Mouse (Mus musculus): Measurements from ENCODE around the gene Gtpbp3. TPM values are rescaled to one million over a fixed set of nuclear protein-coding genes. Genes with fewer than 3 reads are reported as not detected.
"Not testable (repeated sequence)": the region's sequence is repeated elsewhere in the genome, so short reads cannot be mapped to it uniquely, and the experiment has no call there.

Gene Gtpbp3
- polyA plus RNA-seq, 1 experiment from 2014 or later: 6.8 TPM

DNA sequence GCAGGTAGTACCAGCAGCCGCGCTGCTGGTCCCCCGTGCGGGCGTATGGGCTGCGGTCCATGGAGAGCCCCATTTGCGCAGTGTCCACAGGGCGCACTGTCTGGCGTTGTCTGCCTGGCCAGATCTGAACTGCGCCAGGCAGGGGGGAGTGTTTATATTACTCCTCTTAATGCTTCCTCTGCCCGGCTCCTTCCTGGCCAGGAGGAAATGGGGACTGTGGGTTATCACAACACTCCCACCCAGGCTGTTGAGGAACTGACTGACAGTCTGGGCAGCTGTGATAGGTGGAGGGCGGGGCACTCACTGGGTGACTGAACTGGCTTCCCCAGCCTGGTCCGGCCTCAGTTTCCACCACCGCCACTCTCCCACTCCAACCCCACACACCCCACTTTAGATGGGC, 23.7 kb downstream of the Gtpbp3 start, which contains the start of gene Plvap:
TSS of gene Plvap (minus strand) at position 109 of the 400 bp plus-strand sequence.
- no peak within 1 kb of the TSS for H3K4me2 ChIP-seq (ENCODE audit: low read depth, low read length)
- H3K27ac ChIP-seq (replicated peaks; ENCODE audit: low read depth, low read length): no peak within 1 kb of the TSS
- no peaks in the 10 kb centered on the region for H3K4me1 ChIP-seq (ENCODE audit: control insufficient read depth, insufficient read depth, low read length)
- ATAC-seq (ENCODE audit: low read depth) (no peak), DNase-seq (ENCODE audit: low spot score) (no peak)
- no peaks in the 10 kb centered on the region for H3K9me3 ChIP-seq (ENCODE audit: control insufficient read depth, low read length)
- H3K9ac ChIP-seq (ENCODE audit: low read depth, low read length): no peak within 1 kb of the TSS
- H3K4me3 ChIP-seq (ENCODE audit: low read depth, low read length): peak within 1 kb of the TSS; percentile 10; the same call in 1 of the 2 replicates
- WGBS: 52% methylated on average over 14 of the region's 14 CpGs
- no peaks in the 10 kb centered on the region for H3K36me3 ChIP-seq (ENCODE audit: control insufficient read depth, insufficient read depth, low read length)
- H3K27me3 ChIP-seq (replicated peaks; ENCODE audit: control insufficient read depth, insufficient read depth, low read length): peaks cover 28% of the 10 kb centered on the region

DNA sequence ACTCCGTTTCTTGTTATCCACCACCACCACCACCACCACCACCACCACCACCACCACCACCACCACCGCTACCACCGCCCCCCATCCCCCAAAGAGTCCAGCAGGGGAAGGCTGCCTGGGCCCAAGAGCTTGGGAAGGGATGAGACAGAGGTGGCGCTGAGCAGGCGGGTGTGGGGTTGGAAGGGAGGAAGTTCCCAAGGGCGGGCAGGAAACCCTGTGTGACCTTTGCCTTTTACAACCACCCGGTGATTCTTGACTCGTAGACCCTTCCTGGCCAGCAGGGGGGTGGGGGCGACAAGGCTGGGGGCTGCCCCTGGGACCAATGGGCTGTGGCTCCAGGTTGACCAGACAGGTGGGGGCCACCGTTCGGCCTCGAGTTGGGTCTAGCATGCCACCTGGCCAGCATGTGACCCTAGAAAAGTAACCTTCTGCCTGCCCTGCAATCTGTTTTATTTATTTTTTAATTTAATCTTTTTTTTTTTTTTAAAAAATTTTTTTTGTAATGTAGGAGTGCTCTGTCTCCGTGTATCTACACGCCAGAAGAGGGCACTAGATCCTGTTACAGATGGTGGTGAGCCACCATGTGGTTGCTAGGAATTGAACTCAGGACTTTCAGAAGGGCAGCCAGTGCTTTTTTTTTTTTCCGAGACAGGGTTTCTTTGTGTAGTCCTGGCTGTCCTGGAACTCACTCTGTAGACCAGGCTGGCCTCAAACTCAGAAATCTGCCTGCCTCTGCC, 25.3 kb downstream of the Gtpbp3 start:
- no peaks in the 10 kb centered on the region for H3K9me3 ChIP-seq (ENCODE audit: control insufficient read depth, low read length)
- no peak overlapping the region for H3K4me2 ChIP-seq (ENCODE audit: low read depth, low read length)
- ATAC-seq (ENCODE audit: low read depth) (no peak), DNase-seq (ENCODE audit: low spot score) (no peak)
- H3K27me3 ChIP-seq (replicated peaks; ENCODE audit: control insufficient read depth, insufficient read depth, low read length): peaks cover 13% of the 10 kb centered on the region
- no peak overlapping the region for H3K27ac ChIP-seq (replicated peaks; ENCODE audit: low read depth, low read length)
- no peak overlapping the region for H3K9ac ChIP-seq (ENCODE audit: low read depth, low read length)
- no peak overlapping the region for H3K4me3 ChIP-seq (ENCODE audit: low read depth, low read length)
- H3K36me3 ChIP-seq (ENCODE audit: control insufficient read depth, insufficient read depth, low read length): no peaks in the 10 kb centered on the region
- WGBS: 55% methylated on average over 10 of the region's 15 CpGs
- H3K4me1 ChIP-seq (ENCODE audit: control insufficient read depth, insufficient read depth, low read length): no peaks in the 10 kb centered on the region

DNA sequence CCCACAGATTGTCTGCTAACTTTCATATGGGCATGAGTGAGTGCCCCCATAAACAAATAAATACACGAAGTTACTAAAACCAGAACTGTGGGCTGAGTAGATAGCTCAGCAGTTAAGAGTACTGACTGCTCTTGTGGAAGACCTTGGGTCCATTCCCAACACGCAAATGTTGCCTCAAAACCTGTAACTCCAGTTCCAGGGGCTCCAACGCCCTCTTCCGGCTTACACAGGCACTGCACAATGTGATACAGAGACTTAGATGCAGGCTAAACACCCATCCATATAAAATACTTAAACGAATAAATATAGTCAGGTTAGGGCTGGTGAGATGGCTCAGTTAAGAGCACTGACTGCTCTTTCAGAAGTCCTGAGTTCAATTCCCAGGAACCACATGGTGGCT, 27.1 kb downstream of the Gtpbp3 start:
- ATAC-seq (ENCODE audit: low read depth) (no peak), DNase-seq (ENCODE audit: low spot score) (no peak)
- no peak overlapping the region for H3K4me3 ChIP-seq (ENCODE audit: low read depth, low read length)
- no peak overlapping the region for H3K9ac ChIP-seq (ENCODE audit: low read depth, low read length)
- no peak overlapping the region for H3K4me2 ChIP-seq (ENCODE audit: low read depth, low read length)
- WGBS: 66% methylated on average over 5 of the region's 5 CpGs
- no peaks in the 10 kb centered on the region for H3K36me3 ChIP-seq (ENCODE audit: control insufficient read depth, insufficient read depth, low read length)
- H3K27ac ChIP-seq (replicated peaks; ENCODE audit: low read depth, low read length): no peak overlapping the region
- H3K4me1 ChIP-seq (ENCODE audit: control insufficient read depth, insufficient read depth, low read length): no peaks in the 10 kb centered on the region
- H3K9me3 ChIP-seq (ENCODE audit: control insufficient read depth, low read length): no peaks in the 10 kb centered on the region
- no peaks in the 10 kb centered on the region; the same call in 1 of the 2 replicates for H3K27me3 ChIP-seq (replicated peaks; ENCODE audit: control insufficient read depth, insufficient read depth, low read length)

DNA sequence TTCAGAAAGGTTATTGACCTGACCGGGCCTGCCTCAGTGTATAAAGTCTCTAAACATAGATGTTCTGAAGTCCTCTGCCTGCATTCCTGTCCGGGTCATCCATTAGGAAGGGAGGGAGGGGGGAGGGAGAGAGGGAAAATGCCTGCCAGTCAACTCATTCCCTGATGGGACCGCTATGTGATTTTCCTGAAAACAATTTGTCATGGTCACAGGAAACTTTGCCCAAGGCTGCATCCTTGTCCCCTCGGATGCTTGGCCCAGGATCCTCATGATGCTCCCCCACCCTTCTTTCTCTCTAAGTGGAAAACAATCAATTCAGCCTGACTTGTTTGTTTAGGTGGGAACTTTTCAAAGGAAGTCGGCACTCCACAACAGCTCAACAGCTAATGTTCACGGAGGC, 28.9 kb downstream of the Gtpbp3 start:
- Histone ChIP-seq H3K4me2 (ENCODE audit: low read depth, low read length) (no peak overlapping the region), H3K36me3 (ENCODE audit: control insufficient read depth, insufficient read depth, low read length) (no peaks in the 10 kb centered on the region), H3K27me3 (replicated peaks; ENCODE audit: control insufficient read depth, insufficient read depth, low read length) (no peaks in the 10 kb centered on the region), H3K4me1 (ENCODE audit: control insufficient read depth, insufficient read depth, low read length) (no peaks in the 10 kb centered on the region), H3K27ac (replicated peaks; ENCODE audit: low read depth, low read length) (no peak overlapping the region), H3K9ac (ENCODE audit: low read depth, low read length) (no peak overlapping the region), H3K4me3 (ENCODE audit: low read depth, low read length) (no peak overlapping the region), H3K9me3 (ENCODE audit: control insufficient read depth, low read length) (no peaks in the 10 kb centered on the region)
- no peak for DNase-seq (ENCODE audit: low spot score)
- 5% methylated on average over 6 of the region's 6 CpGs for WGBS
- ATAC-seq (ENCODE audit: low read depth): no peak

DNA sequence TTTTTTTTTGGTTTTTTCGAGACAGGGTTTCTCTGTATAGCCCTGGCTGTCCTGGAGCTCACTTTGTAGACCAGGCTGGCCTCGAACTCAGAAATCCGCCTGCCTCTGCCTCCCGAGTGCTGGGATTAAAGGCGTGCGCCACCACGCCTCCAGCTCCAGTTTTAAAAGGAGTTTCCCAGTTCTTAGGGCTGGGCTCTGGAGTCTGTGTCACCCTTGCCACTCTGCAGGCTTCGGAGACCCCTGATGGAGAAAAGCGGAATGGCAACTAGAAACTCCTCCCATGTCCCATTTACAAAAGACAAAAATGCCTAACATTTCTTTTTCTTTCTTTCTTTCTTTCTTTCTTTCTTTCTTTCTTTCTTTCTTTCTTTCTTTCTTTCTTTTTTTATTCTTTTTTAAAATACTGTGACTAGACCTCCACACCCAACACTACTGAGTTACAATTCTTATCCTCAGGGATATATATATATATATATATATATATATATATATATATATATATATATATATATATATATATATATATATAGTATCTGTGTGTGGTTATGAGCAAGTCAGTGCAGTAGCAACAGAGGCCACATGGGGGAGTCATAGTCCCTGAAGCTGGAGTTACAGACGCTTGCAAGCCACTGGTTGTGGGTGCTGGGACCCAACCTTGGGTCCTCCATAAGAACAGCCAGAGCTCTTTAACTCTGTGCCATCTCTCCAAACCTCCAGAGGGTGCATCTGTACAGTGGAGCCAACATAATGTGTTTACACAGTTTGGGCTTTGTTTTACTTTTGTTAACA, 31.3 kb downstream of the Gtpbp3 start:
- H3K9me3 ChIP-seq (ENCODE audit: control insufficient read depth, low read length): not testable (repeated sequence)
- WGBS: 40% methylated on average over 9 of the region's 10 CpGs

DNA sequence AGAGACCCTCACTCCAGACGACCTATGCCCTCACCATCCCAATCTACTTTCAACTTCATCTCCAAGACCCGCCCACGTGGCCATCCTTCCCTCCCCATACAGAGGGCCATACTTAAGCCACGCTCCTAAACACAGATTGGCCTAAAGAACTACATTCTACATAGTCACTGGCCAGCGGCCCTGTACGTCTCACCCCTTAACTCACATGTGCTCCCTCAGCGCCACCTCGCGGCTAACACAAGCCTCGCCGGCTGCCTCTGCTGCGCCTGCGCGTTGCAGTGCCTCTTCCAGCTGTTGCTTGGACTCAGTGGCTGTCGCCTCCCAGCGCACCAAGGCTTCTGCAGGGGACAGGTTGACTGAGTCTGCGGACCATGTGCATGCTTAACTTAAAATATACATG, 33.7 kb downstream of the Gtpbp3 start:
- Histone ChIP-seq H3K9ac (ENCODE audit: low read depth, low read length) (no peak overlapping the region), H3K36me3 (ENCODE audit: control insufficient read depth, insufficient read depth, low read length) (no peaks in the 10 kb centered on the region), H3K9me3 (ENCODE audit: control insufficient read depth, low read length) (no peaks in the 10 kb centered on the region), H3K4me1 (ENCODE audit: control insufficient read depth, insufficient read depth, low read length) (no peaks in the 10 kb centered on the region), H3K27me3 (replicated peaks; ENCODE audit: control insufficient read depth, insufficient read depth, low read length) (peaks cover 22% of the 10 kb centered on the region), H3K4me3 (ENCODE audit: low read depth, low read length) (no peak overlapping the region), H3K27ac (replicated peaks; ENCODE audit: low read depth, low read length) (no peak overlapping the region), H3K4me2 (ENCODE audit: low read depth, low read length) (peak overlapping the region; percentile 32)
- DNase-seq (ENCODE audit: low spot score) (peak; percentile 95), ATAC-seq (ENCODE audit: low read depth) (peak; percentile 92)
- 7% methylated on average over 16 of the region's 17 CpGs for WGBS

More for the DNA sequence above, 31.3 kb downstream of the Gtpbp3 start:
- not testable (repeated sequence) for H3K4me3 ChIP-seq (ENCODE audit: low read depth, low read length); H3K27ac ChIP-seq (replicated peaks; ENCODE audit: low read depth, low read length); ATAC-seq (ENCODE audit: low read depth); H3K27me3 ChIP-seq (replicated peaks; ENCODE audit: control insufficient read depth, insufficient read depth, low read length); H3K4me1 ChIP-seq (ENCODE audit: control insufficient read depth, insufficient read depth, low read length); H3K9ac ChIP-seq (ENCODE audit: low read depth, low read length); H3K4me2 ChIP-seq (ENCODE audit: low read depth, low read length); H3K36me3 ChIP-seq (ENCODE audit: control insufficient read depth, insufficient read depth, low read length)
- DNase-seq (ENCODE audit: low spot score): peak; percentile 73

DNA sequence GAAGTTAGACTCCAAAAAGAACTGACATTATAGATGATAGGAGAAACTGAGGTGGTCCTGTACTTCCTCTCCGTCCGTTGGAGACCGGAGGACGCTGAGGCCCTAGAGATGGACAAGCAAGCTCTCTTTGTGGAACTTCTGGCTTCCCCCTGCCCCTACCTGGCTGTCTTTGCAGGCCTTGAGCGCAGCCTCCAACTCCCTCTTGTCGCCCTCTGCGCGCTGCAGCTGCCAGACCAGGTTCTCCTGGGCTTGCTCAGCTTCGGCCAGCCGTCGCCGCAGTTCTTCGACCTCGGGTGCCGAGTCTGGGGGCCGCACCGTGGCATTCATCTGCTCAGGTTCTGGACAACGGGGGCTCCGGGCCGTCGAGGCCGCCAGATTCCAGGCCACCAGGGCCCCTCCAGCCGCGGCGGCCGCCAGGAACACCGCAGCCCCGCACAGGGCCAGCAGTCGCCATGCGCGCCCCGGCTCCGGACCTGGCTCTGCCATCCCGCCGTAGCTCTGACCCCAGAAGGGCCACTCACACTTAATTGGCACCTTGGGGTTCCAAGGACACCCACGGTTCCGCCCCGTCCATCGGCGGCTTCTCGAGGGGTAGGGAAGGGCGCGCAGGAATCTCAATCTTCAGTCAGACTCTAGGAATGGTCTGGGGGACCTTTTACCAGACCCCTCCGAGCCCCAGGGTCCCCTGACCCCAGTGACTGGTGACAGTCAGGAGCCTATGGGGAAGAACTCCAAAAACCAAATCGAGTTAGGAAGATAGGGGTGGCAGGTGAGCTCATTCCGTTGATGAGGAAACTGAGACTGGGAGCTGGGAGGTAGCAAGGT, 37.5 kb downstream of the Gtpbp3 start, which contains the start of gene Ccdc194:
TSS of gene Ccdc194 (minus strand) at position 486 of the 825 bp plus-strand sequence.
- ATAC-seq (ENCODE audit: low read depth): no peak
- 9% methylated on average over 33 of the region's 46 CpGs for WGBS
- H3K27ac ChIP-seq (replicated peaks; ENCODE audit: low read depth, low read length): peak within 1 kb of the TSS; percentile 52; the same call in 1 of the 2 replicates
- peak within 1 kb of the TSS; percentile 24; the same call in 1 of the 2 replicates for H3K4me2 ChIP-seq (ENCODE audit: low read depth, low read length)
- H3K36me3 ChIP-seq (ENCODE audit: control insufficient read depth, insufficient read depth, low read length): no peaks in the 10 kb centered on the region
- peaks cover 3% of the 10 kb centered on the region; the same call in 1 of the 2 replicates for H3K4me1 ChIP-seq (ENCODE audit: control insufficient read depth, insufficient read depth, low read length)
- peak within 1 kb of the TSS; percentile 38; the same call in 1 of the 2 replicates for H3K9ac ChIP-seq (ENCODE audit: low read depth, low read length)
- peaks cover 27% of the 10 kb centered on the region for H3K27me3 ChIP-seq (replicated peaks; ENCODE audit: control insufficient read depth, insufficient read depth, low read length)
- DNase-seq (ENCODE audit: low spot score): no peak
- no peaks in the 10 kb centered on the region for H3K9me3 ChIP-seq (ENCODE audit: control insufficient read depth, low read length)
- H3K4me3 ChIP-seq (ENCODE audit: low read depth, low read length): peak within 1 kb of the TSS; percentile 8; the same call in 1 of the 2 replicates

DNA sequence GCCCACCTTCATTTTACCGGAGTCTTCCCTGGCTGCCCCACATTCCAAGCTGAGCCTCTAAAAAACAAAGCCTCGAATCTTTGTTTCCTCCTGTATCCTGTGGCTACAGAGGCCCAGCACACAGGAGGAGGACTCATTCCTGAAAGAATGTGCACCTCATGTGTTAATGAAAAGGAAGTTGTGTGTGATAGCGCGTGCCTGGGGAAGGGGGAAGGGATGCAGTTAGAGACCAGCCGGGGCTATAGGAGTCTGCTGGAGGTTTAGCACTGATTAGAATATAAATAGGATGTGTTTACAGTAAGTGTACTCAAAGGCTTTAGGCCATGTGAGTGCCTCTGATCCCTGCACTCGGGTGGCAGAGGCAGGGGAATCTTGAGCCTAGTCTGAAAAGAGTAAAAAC, 38.4 kb downstream of the Gtpbp3 start:
- Histone ChIP-seq H3K9me3 (ENCODE audit: control insufficient read depth, low read length) (no peaks in the 10 kb centered on the region), H3K4me2 (ENCODE audit: low read depth, low read length) (no peak overlapping the region), H3K27me3 (replicated peaks; ENCODE audit: control insufficient read depth, insufficient read depth, low read length) (peaks cover 27% of the 10 kb centered on the region), H3K4me1 (ENCODE audit: control insufficient read depth, insufficient read depth, low read length) (peaks cover 7% of the 10 kb centered on the region), H3K27ac (replicated peaks; ENCODE audit: low read depth, low read length) (peak overlapping the region; percentile 52; the same call in 1 of the 2 replicates), H3K36me3 (ENCODE audit: control insufficient read depth, insufficient read depth, low read length) (no peaks in the 10 kb centered on the region), H3K4me3 (ENCODE audit: low read depth, low read length) (no peak overlapping the region), H3K9ac (ENCODE audit: low read depth, low read length) (no peak overlapping the region)
- DNase-seq (ENCODE audit: low spot score) (peak; percentile 54), ATAC-seq (ENCODE audit: low read depth) (0 out of 2 replicates have a peak, but pooled peaks have one; percentile 20)
- WGBS: 20% methylated on average over 6 of the region's 6 CpGs
